Mouse (Mus musculus) heart, embryonic 13.5 days (tissue): ENCODE data around the gene Mcm6. TPM values are rescaled to one million over a fixed set of nuclear protein-coding genes. Genes with fewer than 3 reads are reported as not detected.
"Not testable (repeated sequence)": the region's sequence is repeated elsewhere in the genome, so short reads cannot be mapped to it uniquely, and the experiment has no call there.

Source experiments
- ATAC-seq: fragments of 200-750 bp; cut with Nextera tagmentation; 2 replicates; pipeline ENCODE4 v1.8.0; 2017; ENCODE audit warnings: moderate TSS enrichment; ENCODE audit not compliant: insufficient number of reproducible peaks, low FRiP score, low TSS enrichment; ENCODE audit errors: extremely low read depth
- H3K27ac ChIP-seq: fragments of 300-500 bp; sonication (generic); replicated peaks from 2 replicates; pipeline ENCODE4 v1.5.1; 2015; ENCODE audit warnings: moderate library complexity, mild to moderate bottlenecking, inconsistent platforms
- H3K27me3 ChIP-seq: fragments of 300-500 bp; sonication (generic); replicated peaks from 2 replicates; pipeline ENCODE4 v1.6.1; 2015; ENCODE audit warnings: mild to moderate bottlenecking, inconsistent platforms
- H3K36me3 ChIP-seq: fragments of 300-500 bp; sonication (generic); 2 replicates; pipeline ENCODE4 v1.6.1; 2015; ENCODE audit warnings: mild to moderate bottlenecking, inconsistent platforms
- H3K4me1 ChIP-seq: fragments of 300-500 bp; sonication (generic); 2 replicates; pipeline ENCODE4 v1.6.1; 2015; ENCODE audit warnings: inconsistent platforms
- H3K4me2 ChIP-seq: fragments of 300-500 bp; sonication (generic); 2 replicates; pipeline ENCODE4 v1.6.1; 2015; ENCODE audit warnings: inconsistent platforms, mild to moderate bottlenecking, moderate library complexity
- H3K4me3 ChIP-seq: fragments of 300-500 bp; sonication (generic); 2 replicates; pipeline ENCODE4 v1.5.1; 2015; ENCODE audit warnings: moderate library complexity, mild to moderate bottlenecking, inconsistent platforms
- H3K9ac ChIP-seq: fragments of 300-500 bp; sonication (generic); 2 replicates; pipeline ENCODE4 v1.6.1; 2015; ENCODE audit warnings: inconsistent platforms, mild to moderate bottlenecking, moderate library complexity
- H3K9me3 ChIP-seq: fragments of 300-500 bp; sonication (generic); 2 replicates; pipeline ENCODE4 v1.6.1; 2016; ENCODE audit warnings: inconsistent platforms
- WGBS: fragments of 180-500 bp; shearing (Covaris S2); methylation state at CpG from one replicate; pipeline ENCODE4 v1.1.7; 2015; ENCODE audit warnings: mixed read lengths; 5-methylcytosine and 5-hydroxymethylcytosine counted together
- polyA plus RNA-seq: library from polyadenylated mRNA; unstranded; fragments of >200 nt; fragmentation: Nextera tagmentation; extraction: Ambion mirVana; gene quantifications from 2 replicates; pipeline ENCODE4 v1.2.1, GENCODE M21; 2015

Gene Mcm6
- polyA plus RNA-seq, 1 experiment from 2014 or later: 146 TPM

- H3K4me3 ChIP-seq: no peak overlapping the region
- H3K4me1 ChIP-seq: peaks cover 6% of the 10 kb centered on the region
- no peak overlapping the region for H3K27ac ChIP-seq
- H3K36me3 ChIP-seq: peaks cover 67% of the 10 kb centered on the region
- H3K9me3 ChIP-seq: no peaks in the 10 kb centered on the region
- no peak overlapping the region for H3K9ac ChIP-seq
- WGBS: 79% methylated on average over 1 of the region's 1 CpGs
- no peaks in the 10 kb centered on the region for H3K27me3 ChIP-seq
- no peak overlapping the region for H3K4me2 ChIP-seq
- ATAC-seq: no peak
Observed at GRCm38 (mm10) chr1:128327165-128327564, 32.3 kb downstream of the Mcm6 start.

GRCm38 (mm10) chr1:128324776-128325175 is 34.7 kb downstream of the Mcm6 start:
- peaks cover 43% of the 10 kb centered on the region for H3K36me3 ChIP-seq
- H3K27ac ChIP-seq: no peak overlapping the region
- peaks cover 6% of the 10 kb centered on the region for H3K4me1 ChIP-seq
- ATAC-seq: no peak
- no peaks in the 10 kb centered on the region for H3K27me3 ChIP-seq
- no peak overlapping the region for H3K4me3 ChIP-seq
- no peaks in the 10 kb centered on the region for H3K9me3 ChIP-seq
- no peak overlapping the region for H3K4me2 ChIP-seq
- no peak overlapping the region for H3K9ac ChIP-seq
- WGBS: 94% methylated on average over 2 of the region's 2 CpGs

GRCm38 (mm10) chr1:128323026-128323643 is 36.3 kb downstream of the Mcm6 start:
- no peaks in the 10 kb centered on the region for H3K9me3 ChIP-seq
- no peaks in the 10 kb centered on the region for H3K27me3 ChIP-seq
- no peak overlapping the region for H3K4me3 ChIP-seq
- peaks cover 6% of the 10 kb centered on the region for H3K4me1 ChIP-seq
- ATAC-seq: no peak
- H3K9ac ChIP-seq: no peak overlapping the region
- 72% methylated on average over 8 of the region's 8 CpGs for WGBS
- peaks cover 26% of the 10 kb centered on the region for H3K36me3 ChIP-seq
- no peak overlapping the region for H3K4me2 ChIP-seq
- no peak overlapping the region for H3K27ac ChIP-seq

DNA sequence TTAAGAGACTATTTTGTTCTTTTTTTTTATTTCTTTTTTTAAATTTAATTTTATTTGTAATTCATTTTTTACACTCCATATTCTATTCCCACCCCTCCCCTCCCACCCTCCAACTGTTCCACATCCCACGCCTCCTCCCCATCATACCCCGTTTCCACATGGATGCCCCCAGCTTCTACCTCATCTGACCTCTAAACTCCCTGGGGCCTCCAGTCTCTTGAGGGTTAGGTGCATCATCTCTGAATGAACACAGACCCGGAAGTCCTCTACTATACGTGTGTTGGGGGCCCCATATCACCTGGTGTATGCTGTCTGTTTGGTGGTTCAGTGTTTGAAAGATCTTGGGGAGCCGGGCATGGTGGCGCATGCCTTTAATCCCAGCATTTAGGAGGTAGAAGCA is 40.2 kb downstream of the Mcm6 start:
- not testable (repeated sequence) for H3K4me1 ChIP-seq, H3K4me2 ChIP-seq, H3K27me3 ChIP-seq, H3K4me3 ChIP-seq, ATAC-seq, H3K9me3 ChIP-seq, H3K9ac ChIP-seq, H3K36me3 ChIP-seq, H3K27ac ChIP-seq
- 83% methylated on average over 6 of the region's 6 CpGs for WGBS

GRCm38 (mm10) chr1:128314665-128315064 is 44.8 kb downstream of the Mcm6 start:
- 56% methylated on average over 4 of the region's 4 CpGs for WGBS
- ATAC-seq: no peak
- no peak overlapping the region for H3K4me3 ChIP-seq
- H3K9ac ChIP-seq: no peak overlapping the region
- H3K36me3 ChIP-seq: no peaks in the 10 kb centered on the region
- no peaks in the 10 kb centered on the region for H3K27me3 ChIP-seq
- H3K4me2 ChIP-seq: no peak overlapping the region
- no peaks in the 10 kb centered on the region for H3K4me1 ChIP-seq
- no peak overlapping the region for H3K27ac ChIP-seq
- no peaks in the 10 kb centered on the region for H3K9me3 ChIP-seq

DNA sequence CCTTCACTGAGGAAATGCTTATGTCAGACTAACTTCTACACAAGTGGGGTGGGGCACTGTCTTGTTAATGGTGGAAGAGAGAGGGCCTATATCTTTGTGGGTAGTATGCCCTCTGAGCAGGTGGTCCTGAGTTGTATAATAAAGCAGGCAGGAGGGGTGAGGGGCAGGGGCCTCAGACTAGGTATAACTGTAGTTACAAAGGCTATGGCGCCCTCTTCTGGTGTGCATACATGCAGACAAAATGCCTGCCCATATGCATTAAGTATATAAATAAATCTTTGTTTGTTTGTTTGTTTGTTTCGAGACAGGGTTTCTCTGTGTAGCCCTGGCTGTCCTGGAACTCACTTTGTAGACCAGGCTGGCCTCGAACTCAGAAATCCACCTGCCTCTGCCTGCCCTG is 50.4 kb downstream of the Mcm6 start:
- Histone ChIP-seq H3K36me3 (no peaks in the 10 kb centered on the region), H3K27ac (no peak overlapping the region), H3K27me3 (no peaks in the 10 kb centered on the region), H3K9me3 (no peaks in the 10 kb centered on the region), H3K9ac (no peak overlapping the region), H3K4me1 (no peaks in the 10 kb centered on the region), H3K4me2 (no peak overlapping the region), H3K4me3 (no peak overlapping the region)
- 73% methylated on average over 3 of the region's 3 CpGs for WGBS
- ATAC-seq: no peak

- Histone ChIP-seq H3K9ac (no peak overlapping the region), H3K36me3 (no peaks in the 10 kb centered on the region), H3K4me1 (no peaks in the 10 kb centered on the region), H3K27ac (no peak overlapping the region), H3K9me3 (peaks cover 7% of the 10 kb centered on the region; the same call in 1 of the 2 replicates), H3K4me2 (no peak overlapping the region), H3K4me3 (no peak overlapping the region), H3K27me3 (no peaks in the 10 kb centered on the region)
- ATAC-seq: no peak
- WGBS: 85% methylated on average over 16 of the region's 16 CpGs
Observed at GRCm38 (mm10) chr1:128303900-128304299, 55.6 kb downstream of the Mcm6 start.

DNA sequence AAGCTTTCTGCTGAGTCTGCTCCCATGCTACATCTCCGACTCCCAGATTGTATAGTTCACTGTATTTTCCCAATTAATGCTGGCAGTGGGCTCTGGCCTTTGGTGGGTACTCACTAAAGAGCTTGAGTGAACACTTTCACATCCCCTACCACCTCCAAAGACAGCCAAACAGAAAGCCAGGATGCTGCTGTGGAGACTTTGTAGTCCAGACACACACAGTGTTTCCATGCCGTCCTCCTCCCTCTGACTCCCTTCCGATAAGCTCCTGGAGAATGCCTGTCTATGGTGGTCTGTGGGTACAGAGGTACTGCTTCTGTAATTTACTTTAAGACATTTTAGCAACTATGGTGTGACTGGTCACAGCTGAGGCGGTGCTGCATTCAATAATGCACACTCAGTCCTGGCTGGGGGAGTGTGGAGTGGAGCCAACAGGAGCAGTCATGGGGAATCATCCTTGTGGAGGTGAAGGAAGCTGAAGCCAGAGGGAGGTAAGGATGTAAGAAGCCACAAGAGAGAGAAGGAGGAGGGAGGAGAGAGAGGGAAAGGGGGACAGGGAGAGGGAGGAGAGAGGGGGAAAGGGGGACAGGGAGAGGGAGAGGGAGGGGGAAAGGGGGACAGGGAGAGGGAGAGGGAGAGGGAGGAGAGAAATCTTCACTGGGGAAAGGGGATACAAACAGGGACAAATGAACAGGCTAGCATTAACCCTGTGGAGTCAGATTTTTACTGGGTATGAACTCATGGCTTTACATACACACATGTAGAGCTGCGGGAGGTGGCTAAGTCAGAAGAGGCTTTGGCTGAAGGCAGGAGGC is 63.5 kb downstream of the Mcm6 start:
- no peaks in the 10 kb centered on the region for H3K27me3 ChIP-seq
- no peaks in the 10 kb centered on the region for H3K9me3 ChIP-seq
- ATAC-seq: no peak
- 65% methylated on average over 5 of the region's 5 CpGs for WGBS
- no peak overlapping the region for H3K9ac ChIP-seq
- H3K4me1 ChIP-seq: no peaks in the 10 kb centered on the region
- H3K4me3 ChIP-seq: no peak overlapping the region
- no peak overlapping the region for H3K4me2 ChIP-seq
- H3K27ac ChIP-seq: no peak overlapping the region
- H3K36me3 ChIP-seq: no peaks in the 10 kb centered on the region

DNA sequence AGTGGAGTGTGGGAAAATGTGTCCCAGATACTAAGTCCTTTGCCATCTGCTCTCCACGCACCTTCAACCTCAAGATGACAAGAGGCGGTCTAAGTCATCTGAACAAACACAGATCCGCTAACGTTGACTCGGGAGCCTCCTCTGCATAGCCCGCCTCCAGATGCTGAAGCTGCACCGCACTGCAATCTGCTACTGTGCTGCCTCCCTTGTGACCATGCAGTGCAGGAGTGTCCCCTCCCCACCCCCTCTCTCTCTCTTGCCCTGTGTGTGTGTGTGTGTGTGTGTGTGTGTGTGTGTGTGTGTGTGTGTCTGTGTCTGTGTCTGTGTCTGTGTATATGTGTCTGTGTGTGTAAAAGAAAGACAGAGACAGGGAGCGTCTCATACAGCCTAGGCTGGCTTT is 64.2 kb downstream of the Mcm6 start:
- Histone ChIP-seq H3K27me3 (no peaks in the 10 kb centered on the region), H3K36me3 (no peaks in the 10 kb centered on the region), H3K27ac (no peak overlapping the region), H3K9me3 (no peaks in the 10 kb centered on the region), H3K9ac (no peak overlapping the region), H3K4me1 (no peaks in the 10 kb centered on the region), H3K4me2 (no peak overlapping the region), H3K4me3 (no peak overlapping the region)
- WGBS: 63% methylated on average over 8 of the region's 8 CpGs
- ATAC-seq: no peak

DNA sequence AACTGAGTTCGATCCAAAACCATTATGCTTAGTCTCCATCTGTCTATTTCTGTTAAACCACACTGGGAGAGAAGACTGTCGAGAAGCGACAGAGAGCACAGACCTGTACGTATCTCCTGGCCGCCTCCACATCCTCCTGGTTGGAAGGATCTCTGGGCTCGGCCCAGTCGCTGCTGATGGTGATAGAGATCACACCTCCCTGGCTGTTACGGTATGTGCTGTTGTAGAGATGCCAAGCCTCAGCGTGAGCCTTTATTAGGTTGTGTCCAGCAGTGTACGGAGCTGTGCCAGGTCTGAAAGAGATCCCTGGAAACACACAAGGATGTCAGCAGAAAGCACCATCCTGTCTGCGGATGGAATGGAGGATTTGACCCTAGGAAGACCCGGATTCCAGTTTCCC is 65.9 kb downstream of the Mcm6 start:
- no peaks in the 10 kb centered on the region for H3K4me1 ChIP-seq
- no peaks in the 10 kb centered on the region for H3K9me3 ChIP-seq
- no peak for ATAC-seq
- no peak overlapping the region for H3K9ac ChIP-seq
- no peak overlapping the region for H3K4me2 ChIP-seq
- no peaks in the 10 kb centered on the region for H3K36me3 ChIP-seq
- WGBS: 80% methylated on average over 12 of the region's 12 CpGs
- H3K27ac ChIP-seq: no peak overlapping the region
- no peak overlapping the region for H3K4me3 ChIP-seq
- H3K27me3 ChIP-seq: no peaks in the 10 kb centered on the region

- ATAC-seq: no peak
- Histone ChIP-seq H3K4me3 (no peak overlapping the region), H3K4me1 (no peaks in the 10 kb centered on the region), H3K27me3 (no peaks in the 10 kb centered on the region), H3K9ac (no peak overlapping the region), H3K4me2 (no peak overlapping the region), H3K36me3 (no peaks in the 10 kb centered on the region), H3K9me3 (no peaks in the 10 kb centered on the region), H3K27ac (no peak overlapping the region)
- WGBS: 81% methylated on average over 5 of the region's 5 CpGs
Observed at GRCm38 (mm10) chr1:128290295-128290694, 69.2 kb downstream of the Mcm6 start.

DNA sequence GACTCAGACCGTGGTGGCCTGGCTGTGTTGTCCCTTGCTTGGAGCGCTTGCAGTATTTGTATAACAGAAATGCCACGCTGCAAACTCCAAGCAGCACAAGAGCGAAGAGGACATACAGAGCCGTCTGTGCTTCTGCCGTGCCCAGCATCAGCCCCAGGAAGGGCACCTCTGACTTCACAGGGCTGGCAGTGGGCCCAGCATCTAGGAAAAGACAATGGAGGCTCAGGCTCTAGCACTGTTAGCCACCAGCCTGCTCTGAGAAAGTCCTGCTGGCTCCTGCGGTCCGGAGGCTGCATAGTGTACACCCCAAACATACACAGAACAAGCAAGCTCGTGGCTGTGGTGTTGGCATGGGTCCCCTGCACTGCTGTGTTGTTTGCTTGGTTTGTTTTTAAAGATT is 74.3 kb downstream of the Mcm6 start:
- Histone ChIP-seq H3K36me3 (peaks cover 35% of the 10 kb centered on the region), H3K27ac (no peak overlapping the region), H3K9ac (no peak overlapping the region), H3K4me3 (no peak overlapping the region), H3K27me3 (no peaks in the 10 kb centered on the region), H3K4me2 (no peak overlapping the region), H3K4me1 (no peaks in the 10 kb centered on the region), H3K9me3 (0 out of 2 replicates have a peak, but pooled peaks cover 7% of the 10 kb centered on the region)
- ATAC-seq: no peak
- 77% methylated on average over 9 of the region's 9 CpGs for WGBS
